Mouse (Mus musculus) layer of hippocampus, postnatal 14 days (tissue): ENCODE data around the gene Suds3. TPM values are rescaled to one million over a fixed set of nuclear protein-coding genes. Genes with fewer than 3 reads are reported as not detected.

Experiments
- DNase-seq, 2 experiments: peaks; one replicate each; pipeline ENCODE4 v3.0.0; 2021 to 2022; ENCODE audit warnings: low spot score in 2 of 2, mixed read lengths in 1 of 2
- total RNA-seq, 2 experiments: library from RNA; stranded (reverse); gene quantifications; 2 replicates each; pipeline ENCODE4 v1.2.3; 2021

Suds3 gene
- total RNA-seq, 2 experiments from 2014 or later, result 96.6 to 110 TPM

DNA sequence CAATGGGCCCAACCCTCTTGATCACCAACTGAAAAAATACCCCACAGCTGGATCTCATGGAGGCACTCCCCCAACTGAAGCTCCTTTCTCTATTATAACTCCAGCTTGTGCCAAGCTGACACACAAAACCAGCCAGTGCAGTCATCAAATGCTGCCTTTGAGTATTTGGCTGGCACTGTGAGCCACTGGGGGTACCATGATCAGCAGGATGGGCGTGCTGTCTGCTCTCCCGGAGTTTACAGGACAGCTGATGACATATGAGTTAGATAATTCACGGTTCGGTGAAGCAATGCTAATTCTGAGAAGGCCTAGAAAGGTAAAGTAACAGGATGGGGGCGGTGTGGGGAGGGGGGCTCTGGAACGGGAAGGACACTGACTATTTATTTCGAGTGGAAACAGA, 66.0 kb downstream of the Suds3 start:
- no peak for DNase-seq

DNA sequence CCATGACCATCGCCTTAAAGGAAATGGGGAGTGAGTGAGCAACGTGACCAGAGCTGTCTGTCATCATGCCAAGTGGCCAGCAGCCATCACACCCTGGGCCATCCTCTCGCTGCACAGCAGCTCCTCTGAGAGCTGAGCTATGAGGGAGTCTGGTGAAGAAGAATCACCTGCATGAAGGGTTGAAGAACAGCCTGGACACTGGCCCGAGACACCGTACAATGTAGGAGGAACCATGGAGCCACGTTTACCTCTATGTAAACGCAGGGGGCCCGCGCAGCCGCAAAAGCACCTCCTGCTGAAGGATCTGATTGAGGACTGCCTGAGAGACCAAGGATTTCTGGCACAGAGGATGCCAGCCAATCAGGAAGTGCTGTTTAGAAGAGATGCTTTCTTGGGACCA, 70.8 kb downstream of the Suds3 start:
- DNase-seq, result no peak

- no peak for DNase-seq
These were observed 73.3 kb downstream of the Suds3 start for GRCm38 (mm10) chr5:117042661-117043060.

Other genes starting within 250 kb of the Suds3 start
- 10 to 100 TPM; 58.2 to 58.9 TPM for gene Taok3, start 4.0 kb upstream of the Suds3 start, total RNA-seq
- gene Pebp1, start 171.5 kb upstream of the Suds3 start, total RNA-seq, result 100 to 1,000 TPM; 762 to 788 TPM
- 1 to 10 TPM; 3.4 to 6.2 TPM for gene Vsig10, start 203.0 kb upstream of the Suds3 start, total RNA-seq
- gene Wsb2, start 241.2 kb upstream of the Suds3 start, total RNA-seq, result 100 to 1,000 TPM; 376 to 378 TPM